Mouse (Mus musculus) brain, embryonic 14.5 days (tissue): Measurements from ENCODE around the gene Arhgef5. TPM values are rescaled to one million over a fixed set of nuclear protein-coding genes. Genes with fewer than 3 reads are reported as not detected.
A peak's percentile ranks its signal among the peaks of the same experiment; 100 is the strongest.

Source experiments
- DNase-seq: peaks from one replicate; pipeline ENCODE4 v3.0.0-alpha.2; 2011; ENCODE audit warnings: low read depth
- CTCF ChIP-seq: fragments of 200-500 bp; IDR thresholded peaks from 2 replicates; pipeline ENCODE4 v1.5.1; 2012; ENCODE audit warnings: inconsistent platforms, mild to moderate bottlenecking, moderate library complexity, borderline replicate concordance; ENCODE audit not compliant: insufficient read depth, insufficient read length; ENCODE audit errors: extremely low read depth
- POLR2A ChIP-seq: fragments of 200-500 bp; IDR thresholded peaks from 2 replicates; pipeline ENCODE4 v1.6.1; 2012; ENCODE audit warnings: mild to moderate bottlenecking, inconsistent platforms, borderline replicate concordance; ENCODE audit not compliant: poor library complexity, insufficient read depth, insufficient read length, severe bottlenecking; ENCODE audit errors: extremely low read depth
- polyA plus RNA-seq: library from polyadenylated mRNA; depleted of rRNA; stranded (reverse); fragments of >200 nt; gene quantifications from 2 replicates; pipeline ENCODE4 v1.2.3, GENCODE M21; 2012

Arhgef5 gene
- polyA plus RNA-seq, 1 experiment, result 5.5 TPM

DNA sequence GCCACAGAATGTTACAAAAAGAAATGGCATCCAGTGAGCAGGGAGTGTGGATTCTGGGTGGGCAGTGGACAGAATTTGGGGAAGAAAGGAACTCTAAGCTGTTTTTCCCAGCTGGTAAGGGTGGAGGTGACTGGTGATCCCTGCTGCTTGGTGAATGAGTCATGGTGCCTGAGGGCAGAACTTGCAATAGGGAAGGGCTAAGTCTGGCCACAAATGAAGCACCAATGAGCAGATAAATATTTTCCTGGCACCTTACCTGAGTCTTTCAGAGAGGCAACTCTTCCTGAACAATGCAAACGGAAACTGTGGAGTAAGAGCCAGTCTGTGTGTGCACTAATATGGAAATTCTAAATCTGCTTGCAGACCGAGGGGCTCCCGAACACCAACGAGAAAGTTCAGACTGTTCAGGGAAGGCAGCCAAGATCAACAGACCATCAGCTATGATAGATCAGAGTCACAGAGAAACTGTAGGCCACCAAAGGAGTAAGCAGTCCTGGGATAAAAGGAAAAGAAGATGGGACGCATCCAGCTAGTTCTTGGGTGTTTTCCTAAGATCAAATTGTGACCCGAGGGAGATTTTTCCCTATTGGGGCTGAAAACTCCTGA, 27.2 kb downstream of the Arhgef5 start:
- DNase-seq, result no peak

GRCm38 (mm10) chr6:43293175-43293574, 27.8 kb downstream of the Arhgef5 start:
- no peak for TF ChIP-seq POLR2A
- TF ChIP-seq CTCF, result no peak
- DNase-seq, result no peak

More for the DNA sequence above, 27.2 kb downstream of the Arhgef5 start:
- TF ChIP-seq CTCF (no peak), POLR2A (no peak)

DNA sequence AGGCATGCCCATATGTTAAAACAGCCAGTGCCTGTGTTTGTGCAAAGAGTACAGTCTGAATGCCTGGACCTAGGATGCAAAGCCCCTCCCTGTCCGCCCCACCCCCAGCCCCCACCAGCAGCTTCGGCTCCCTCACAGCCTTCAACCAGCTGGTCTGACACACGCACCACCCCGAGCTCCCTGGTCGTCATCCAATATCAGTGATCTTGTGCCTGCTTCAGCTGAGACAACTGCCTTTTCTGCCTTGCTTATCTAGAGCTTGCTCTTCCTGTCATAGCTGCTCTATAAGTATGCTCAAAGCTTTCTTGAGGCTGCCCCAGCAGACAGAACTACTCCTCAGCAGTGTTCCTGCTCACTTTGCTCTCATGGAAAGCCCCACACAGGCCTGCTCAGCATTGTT, 30.5 kb downstream of the Arhgef5 start:
- TF ChIP-seq POLR2A, result no peak
- TF ChIP-seq CTCF, result no peak
- peak; percentile 22 for DNase-seq

GRCm38 (mm10) chr6:43296798-43297507, 31.6 kb downstream of the Arhgef5 start:
- DNase-seq, result peak; percentile 83

DNA sequence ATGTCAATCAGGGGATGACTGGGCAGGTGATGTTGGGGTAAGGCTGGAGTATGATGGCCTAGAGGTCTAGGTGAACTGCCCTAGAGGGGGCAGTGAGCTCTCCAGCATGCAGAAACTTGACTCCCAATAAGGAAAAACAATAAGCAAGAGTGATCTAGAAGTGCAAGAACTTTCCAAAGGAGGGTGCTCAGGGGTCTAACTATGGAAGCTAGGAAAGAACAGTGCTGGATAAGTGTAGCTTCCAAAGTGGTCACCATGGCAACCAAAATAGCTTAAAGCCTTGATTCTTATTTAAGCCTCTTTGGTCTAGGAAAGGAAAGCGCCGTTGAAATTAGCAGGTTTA, 32.1 kb downstream of the Arhgef5 start:
- no peak for TF ChIP-seq CTCF
- no peak for TF ChIP-seq POLR2A
- peak; percentile 60 for DNase-seq

More at GRCm38 (mm10) chr6:43296798-43297507, 31.6 kb downstream of the Arhgef5 start:
- TF ChIP-seq CTCF, result no peak
- no peak for TF ChIP-seq POLR2A

GRCm38 (mm10) chr6:43309454-43309853, 44.1 kb downstream of the Arhgef5 start, which contains the start of gene Nobox:
Gene Nobox, minus strand, starts transcription at chr6:43309554.
- TF ChIP-seq CTCF (no peak), POLR2A (no peak)
- DNase-seq, result no peak

- TF ChIP-seq POLR2A (no peak), CTCF (no peak)
- no peak for DNase-seq
These were observed 44.7 kb downstream of the Arhgef5 start for GRCm38 (mm10) chr6:43310071-43310470.

DNA sequence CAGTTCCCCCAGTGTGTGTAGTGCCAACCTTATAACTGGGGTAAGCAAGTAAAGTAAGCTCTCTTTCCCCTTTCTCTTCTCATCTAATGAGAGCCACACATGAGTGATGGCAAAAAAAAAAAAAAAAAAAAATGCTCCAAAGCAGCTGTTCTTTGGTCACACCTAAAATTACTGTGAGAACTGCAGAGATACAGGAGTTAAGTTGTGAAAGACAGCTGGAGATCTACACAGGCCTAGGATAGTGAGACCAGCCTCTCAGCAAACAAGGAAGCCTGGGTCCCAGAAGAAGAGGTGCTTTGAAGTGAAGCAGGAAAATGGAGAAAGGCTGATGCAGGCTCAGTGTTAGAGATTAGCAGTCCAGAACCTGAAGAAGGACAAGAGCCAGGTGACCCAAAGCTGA, 47.2 kb downstream of the Arhgef5 start:
- TF ChIP-seq CTCF (no peak), POLR2A (no peak)
- no peak for DNase-seq

GRCm38 (mm10) chr6:43312961-43313656, 47.7 kb downstream of the Arhgef5 start:
- TF ChIP-seq POLR2A (no peak), CTCF (no peak)
- peak; percentile 73 for DNase-seq

GRCm38 (mm10) chr6:43333479-43333878, 68.1 kb downstream of the Arhgef5 start:
- no peak for TF ChIP-seq POLR2A
- peak; percentile 76 for DNase-seq

DNA sequence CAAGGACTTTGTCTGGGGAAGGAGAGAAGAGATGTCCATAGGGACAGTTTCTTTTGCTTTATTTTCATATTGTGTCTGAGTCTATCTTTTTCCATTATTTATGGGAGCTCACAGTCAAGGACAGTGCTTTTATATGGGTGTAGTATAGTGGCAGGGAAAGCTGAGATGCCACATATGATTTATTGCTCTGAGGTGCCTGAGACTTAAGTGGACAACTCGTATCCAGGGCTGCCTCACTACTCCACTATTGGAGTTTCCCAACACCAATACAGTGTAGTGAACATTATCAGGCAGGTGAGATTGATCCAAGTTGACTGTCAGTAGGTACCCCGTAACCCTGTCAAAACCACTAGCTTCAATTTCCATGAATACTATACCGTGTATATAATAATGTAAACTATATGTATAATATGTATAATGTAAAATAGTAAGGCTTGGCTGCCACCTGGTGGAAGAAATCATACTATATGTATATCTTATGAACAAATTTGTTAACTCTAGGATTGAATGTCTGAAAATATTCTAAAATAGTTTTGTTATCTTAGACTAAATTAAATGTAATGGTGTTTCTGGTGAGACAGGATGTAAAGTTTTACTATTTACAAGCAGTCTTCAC, 70.3 kb downstream of the Arhgef5 start:
- no peak for TF ChIP-seq POLR2A
- TF ChIP-seq CTCF, result no peak
- peak; percentile 44 for DNase-seq
